Mouse (Mus musculus): ENCODE results near the gene Cap2. TPM values are rescaled to one million over a fixed set of nuclear protein-coding genes. Genes with fewer than 3 reads are reported as not detected.

The Cap2 gene
- total RNA-seq, 1 experiment from 2014 or later, result 4.6 TPM

- DNase-seq, result no peak
These were observed 64.3 kb downstream of the Cap2 start for GRCm38 (mm10) chr13:46565913-46566312.

- DNase-seq, result no peak
These were observed 67.8 kb downstream of the Cap2 start for GRCm38 (mm10) chr13:46569469-46569868.

- no peak for DNase-seq
These were observed 69.5 kb downstream of the Cap2 start for GRCm38 (mm10) chr13:46571141-46571592.

- DNase-seq, result no peak
These were observed 70.5 kb downstream of the Cap2 start for GRCm38 (mm10) chr13:46571961-46572647.

GRCm38 (mm10) chr13:46572648-46573163 is 71.1 kb downstream of the Cap2 start:
- no peak for DNase-seq

- no peak for DNase-seq
These were observed 72.6 kb downstream of the Cap2 start for GRCm38 (mm10) chr13:46574201-46574600.

GRCm38 (mm10) chr13:46574707-46575106 is 73.1 kb downstream of the Cap2 start:
- DNase-seq, result no peak

- no peak for DNase-seq
These were observed 83.2 kb downstream of the Cap2 start for GRCm38 (mm10) chr13:46584860-46585259.

- DNase-seq, result no peak
These were observed 86.2 kb downstream of the Cap2 start for GRCm38 (mm10) chr13:46587717-46588289.

GRCm38 (mm10) chr13:46588606-46589005 is 87.0 kb downstream of the Cap2 start:
- DNase-seq, result no peak

- no peak for DNase-seq
These were observed 89.2 kb downstream of the Cap2 start for GRCm38 (mm10) chr13:46590885-46591284.

GRCm38 (mm10) chr13:46600694-46601093 is 99.0 kb downstream of the Cap2 start:
- no peak for DNase-seq

- no peak for DNase-seq
These were observed 99.7 kb downstream of the Cap2 start for GRCm38 (mm10) chr13:46601386-46601785.

- no peak for DNase-seq
These were observed 101.0 kb downstream of the Cap2 start for GRCm38 (mm10) chr13:46602674-46603073.

GRCm38 (mm10) chr13:46611033-46611432 is 109.4 kb downstream of the Cap2 start:
- no peak for DNase-seq

GRCm38 (mm10) chr13:46613694-46614272 is 112.1 kb downstream of the Cap2 start:
- DNase-seq, result no peak

GRCm38 (mm10) chr13:46616673-46617362 is 115.2 kb downstream of the Cap2 start:
- DNase-seq, result no peak

- DNase-seq, result no peak
These were observed 118.0 kb downstream of the Cap2 start for GRCm38 (mm10) chr13:46619633-46620032.

GRCm38 (mm10) chr13:46620964-46621757 is 119.5 kb downstream of the Cap2 start:
- DNase-seq, result no peak

- peak; percentile 13 for DNase-seq
These were observed 125.0 kb downstream of the Cap2 start for GRCm38 (mm10) chr13:46626608-46627007.

GRCm38 (mm10) chr13:46627841-46628240 is 126.2 kb downstream of the Cap2 start:
- no peak for DNase-seq

GRCm38 (mm10) chr13:46629391-46629790 is 127.7 kb downstream of the Cap2 start:
- no peak for DNase-seq
